Mouse (Mus musculus) forebrain, embryonic 13.5 days (tissue): ENCODE measurements around the gene Gm4792. TPM values are rescaled to one million over a fixed set of nuclear protein-coding genes. Genes with fewer than 3 reads are reported as not detected.
A peak's percentile ranks its signal among the peaks of the same experiment; 100 is the strongest.

Experiments
- ATAC-seq: fragments of 200-750 bp; cut with Nextera tagmentation; 2 replicates; pipeline ENCODE4 v1.8.0; 2017
- H3K27ac ChIP-seq: fragments of 300-500 bp; sonication (generic); 2 replicates; pipeline ENCODE4 v1.5.1; 2015; ENCODE audit warnings: inconsistent platforms, mild to moderate bottlenecking, moderate library complexity
- H3K27me3 ChIP-seq: fragments of 300-500 bp; sonication (generic); 2 replicates; pipeline ENCODE4 v1.6.1; 2015; ENCODE audit warnings: mild to moderate bottlenecking, inconsistent platforms
- H3K36me3 ChIP-seq: fragments of 300-500 bp; sonication (generic); 2 replicates; pipeline ENCODE4 v1.6.1; 2015; ENCODE audit warnings: mild to moderate bottlenecking, inconsistent platforms; ENCODE audit not compliant: poor library complexity, severe bottlenecking
- H3K4me1 ChIP-seq: fragments of 300-500 bp; sonication (generic); 2 replicates; pipeline ENCODE4 v1.6.1; 2015; ENCODE audit warnings: inconsistent platforms
- H3K4me2 ChIP-seq: fragments of 300-500 bp; sonication (generic); 2 replicates; pipeline ENCODE4 v1.6.1; 2015; ENCODE audit warnings: inconsistent platforms, mild to moderate bottlenecking, moderate library complexity
- H3K4me3 ChIP-seq: fragments of 300-500 bp; sonication (generic); 2 replicates; pipeline ENCODE4 v1.5.1; 2015; ENCODE audit warnings: mild to moderate bottlenecking, inconsistent platforms
- H3K9ac ChIP-seq: fragments of 300-500 bp; sonication (generic); 2 replicates; pipeline ENCODE4 v1.6.1; 2015; ENCODE audit warnings: mild to moderate bottlenecking, inconsistent platforms
- H3K9me3 ChIP-seq: fragments of 300-500 bp; sonication (generic); replicated peaks from 2 replicates; pipeline ENCODE4 v1.6.1; 2016; ENCODE audit warnings: inconsistent platforms
- WGBS: fragments of 180-500 bp; shearing (Covaris S2); methylation state at CpG from one replicate; pipeline ENCODE4 v1.1.7; 2015; 5-methylcytosine and 5-hydroxymethylcytosine counted together
- polyA plus RNA-seq: library from polyadenylated mRNA; unstranded; fragments of >200 nt; fragmentation: Nextera tagmentation; extraction: Ambion mirVana; gene quantifications from 2 replicates; pipeline ENCODE4 v1.2.1, GENCODE M21; 2015

Gene Gm4792
- polyA plus RNA-seq, 1 experiment from 2014 or later = 0.22 TPM

DNA sequence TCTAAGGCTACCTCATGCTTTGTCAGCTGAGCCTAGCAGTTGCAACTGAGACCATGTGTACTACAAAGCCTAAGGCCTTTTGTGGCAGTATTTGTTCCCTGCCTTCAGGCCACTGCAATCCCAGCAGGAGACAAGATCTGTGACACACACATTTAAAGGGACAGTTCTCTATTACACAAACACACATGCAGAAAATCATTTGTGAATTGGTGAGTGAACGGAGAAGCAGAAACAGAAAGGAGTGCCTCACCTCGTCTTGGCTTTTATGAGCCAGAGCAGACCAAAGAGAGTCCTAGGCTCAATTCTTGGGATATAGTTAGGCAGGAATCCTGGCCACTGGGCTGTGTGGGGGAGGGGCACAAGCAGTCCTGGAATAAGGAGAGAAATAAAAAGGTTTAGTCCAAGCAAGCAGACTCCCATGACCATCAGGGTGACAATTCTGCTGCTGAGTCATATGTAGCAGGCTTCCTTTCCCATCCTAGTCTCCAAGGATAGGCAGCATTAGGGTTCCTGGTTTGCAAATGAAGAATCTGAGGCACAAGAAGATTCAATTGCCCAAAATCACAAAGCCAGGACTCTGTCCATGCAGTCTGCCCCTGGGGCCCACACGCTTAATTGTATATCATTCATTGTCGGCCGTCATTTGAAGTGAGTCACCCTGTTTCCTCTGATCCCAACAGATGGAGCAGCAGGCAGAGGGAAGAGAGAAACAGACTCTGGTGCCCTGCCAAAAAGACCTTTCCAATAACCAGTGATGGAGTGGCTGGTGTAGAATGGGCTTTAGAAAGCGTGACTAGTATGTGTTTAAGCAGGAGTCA lies 3.4 kb downstream of the Gm4792 start:
- Histone ChIP-seq H3K36me3 (no peaks in the 10 kb centered on the region), H3K27ac (peak overlapping the region; percentile 55), H3K4me3 (no peak overlapping the region), H3K9me3 (no peaks in the 10 kb centered on the region), H3K4me1 (peaks cover 21% of the 10 kb centered on the region), H3K9ac (0 out of 2 replicates have a peak overlapping the region, but pooled peaks have one; percentile 37), H3K27me3 (no peaks in the 10 kb centered on the region), H3K4me2 (no peak overlapping the region)
- 23% methylated on average over 6 of the region's 6 CpGs for WGBS
- ATAC-seq = peak; percentile 75

DNA sequence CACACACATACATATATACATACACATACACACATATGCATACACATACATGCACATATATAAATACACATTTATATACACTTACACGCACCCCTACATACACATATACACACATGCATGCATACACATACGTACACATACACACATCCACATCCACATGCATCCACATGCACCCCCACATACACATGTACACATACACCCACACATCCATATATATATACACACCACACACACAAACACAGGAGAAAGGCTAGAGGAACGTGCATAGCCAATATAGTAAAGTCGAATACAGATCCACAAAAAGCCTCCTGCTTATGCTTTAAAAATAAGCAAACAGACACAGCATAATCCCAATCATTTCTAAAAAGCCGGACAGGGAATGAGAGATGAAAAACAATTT lies 4.1 kb downstream of the Gm4792 start:
- H3K27ac ChIP-seq = peak overlapping the region; percentile 55; the same call in 1 of the 2 replicates

DNA sequence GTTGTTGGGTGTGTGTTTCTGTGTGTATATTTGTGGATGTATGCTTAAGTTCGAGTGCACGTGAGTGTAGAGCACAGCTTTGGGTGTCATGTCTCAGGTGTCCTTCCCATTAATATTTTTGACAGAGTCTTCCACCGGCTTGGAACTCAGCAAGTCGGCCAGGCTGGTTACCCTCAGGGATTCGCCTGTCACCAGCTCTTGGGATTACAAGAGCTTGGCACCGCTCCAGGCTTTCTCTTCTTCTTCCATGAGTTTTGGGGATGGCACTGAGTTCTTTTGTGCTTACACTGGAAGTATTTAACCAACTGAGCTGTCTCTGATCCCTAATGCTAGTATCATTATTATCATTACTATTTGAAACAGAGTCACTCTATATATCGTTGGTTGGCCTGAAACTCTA lies 15.7 kb downstream of the Gm4792 start:
- WGBS = 89% methylated on average over 7 of the region's 7 CpGs
- H3K9me3 ChIP-seq = no peaks in the 10 kb centered on the region

More for the DNA sequence above, 4.1 kb downstream of the Gm4792 start:
- H3K9me3 ChIP-seq = no peaks in the 10 kb centered on the region
- no peaks in the 10 kb centered on the region for H3K27me3 ChIP-seq
- peaks cover 21% of the 10 kb centered on the region for H3K4me1 ChIP-seq
- 76% methylated on average over 5 of the region's 5 CpGs for WGBS
- H3K9ac ChIP-seq = peak overlapping the region; percentile 37; the same call in 1 of the 2 replicates
- no peak overlapping the region for H3K4me3 ChIP-seq
- no peak overlapping the region for H3K4me2 ChIP-seq
- ATAC-seq = 0 out of 2 replicates have a peak, but pooled peaks have one; percentile 43
- H3K36me3 ChIP-seq = no peaks in the 10 kb centered on the region

DNA sequence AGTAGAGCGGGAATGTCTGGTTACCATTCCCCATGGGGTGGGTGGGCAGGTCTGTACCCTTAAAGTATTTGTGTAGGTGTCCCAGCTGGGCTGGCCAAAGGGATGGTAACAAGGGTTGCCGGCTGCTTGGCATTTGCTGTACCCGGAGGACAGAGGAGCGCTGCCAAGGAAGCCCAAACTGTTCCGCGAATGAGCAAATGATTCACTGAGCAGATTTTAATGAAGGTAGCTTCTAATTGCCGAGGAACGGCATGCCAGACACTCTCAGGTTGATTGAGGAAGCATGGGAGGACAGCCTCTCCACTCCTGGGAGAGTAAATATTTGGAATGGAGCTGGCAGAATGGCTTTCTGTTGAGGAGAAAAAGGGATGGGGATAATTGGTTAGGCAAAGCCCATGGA lies 16.3 kb downstream of the Gm4792 start:
- no peaks in the 10 kb centered on the region for H3K9me3 ChIP-seq
- no peak overlapping the region for H3K4me2 ChIP-seq
- ATAC-seq = no peak
- WGBS = 70% methylated on average over 8 of the region's 8 CpGs
- no peaks in the 10 kb centered on the region for H3K27me3 ChIP-seq
- no peak overlapping the region for H3K4me3 ChIP-seq
- no peak overlapping the region for H3K9ac ChIP-seq
- no peak overlapping the region for H3K27ac ChIP-seq
- H3K4me1 ChIP-seq = 0 out of 2 replicates have a peak, but pooled peaks cover 9% of the 10 kb centered on the region
- H3K36me3 ChIP-seq = no peaks in the 10 kb centered on the region

More for the DNA sequence above, 15.7 kb downstream of the Gm4792 start:
- no peak for ATAC-seq
- Histone ChIP-seq H3K4me3 (no peak overlapping the region), H3K27me3 (no peaks in the 10 kb centered on the region), H3K4me2 (no peak overlapping the region), H3K4me1 (0 out of 2 replicates have a peak, but pooled peaks cover 9% of the 10 kb centered on the region), H3K27ac (no peak overlapping the region), H3K36me3 (no peaks in the 10 kb centered on the region), H3K9ac (no peak overlapping the region)

DNA sequence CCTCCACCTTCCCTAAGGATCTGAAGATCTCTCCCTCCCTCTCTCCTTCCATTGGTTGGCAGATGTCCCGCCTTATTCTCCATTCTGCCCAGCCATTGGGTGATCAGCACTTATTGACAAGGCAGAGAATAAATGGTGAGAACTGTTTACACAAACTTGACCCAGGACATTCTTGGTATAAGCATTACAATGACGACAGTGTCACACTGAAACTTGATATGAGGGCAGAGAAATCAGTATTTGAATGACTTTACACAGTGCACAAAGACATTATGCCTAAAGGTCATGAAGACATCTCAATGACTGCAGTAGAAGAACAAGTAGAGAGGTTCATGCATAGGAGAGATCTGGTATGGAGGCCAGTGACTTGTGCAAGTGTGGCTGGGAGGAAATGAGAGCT lies 22.0 kb downstream of the Gm4792 start:
- Histone ChIP-seq H3K4me1 (no peaks in the 10 kb centered on the region), H3K27ac (no peak overlapping the region), H3K4me3 (no peak overlapping the region), H3K9me3 (no peaks in the 10 kb centered on the region), H3K36me3 (no peaks in the 10 kb centered on the region), H3K27me3 (no peaks in the 10 kb centered on the region), H3K4me2 (no peak overlapping the region), H3K9ac (no peak overlapping the region)
- WGBS = 57% methylated on average over 2 of the region's 2 CpGs
- ATAC-seq = no peak

DNA sequence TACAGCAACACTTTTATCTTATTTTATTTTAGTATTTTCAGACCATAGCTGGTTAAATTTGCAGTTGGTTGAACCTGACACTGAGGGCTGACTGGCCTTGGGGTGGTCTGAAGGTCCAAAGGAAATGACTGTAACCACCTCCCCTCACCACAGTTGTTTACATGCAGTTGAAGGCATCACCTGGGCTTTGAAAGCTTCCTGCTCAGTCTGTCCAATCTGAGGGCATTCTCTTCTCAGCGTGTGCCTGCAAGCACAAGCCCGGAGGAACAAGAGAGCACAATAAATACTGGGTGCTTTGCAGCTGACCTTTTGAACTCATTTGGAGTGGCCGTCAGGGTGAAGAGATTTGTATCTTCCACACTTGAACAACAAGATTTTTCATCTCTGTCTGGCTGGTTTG lies 23.2 kb downstream of the Gm4792 start:
- Histone ChIP-seq H3K4me3 (no peak overlapping the region), H3K4me1 (no peaks in the 10 kb centered on the region), H3K27me3 (no peaks in the 10 kb centered on the region), H3K36me3 (no peaks in the 10 kb centered on the region), H3K4me2 (no peak overlapping the region), H3K27ac (no peak overlapping the region), H3K9me3 (no peaks in the 10 kb centered on the region), H3K9ac (no peak overlapping the region)
- 33% methylated on average over 3 of the region's 3 CpGs for WGBS
- no peak for ATAC-seq

DNA sequence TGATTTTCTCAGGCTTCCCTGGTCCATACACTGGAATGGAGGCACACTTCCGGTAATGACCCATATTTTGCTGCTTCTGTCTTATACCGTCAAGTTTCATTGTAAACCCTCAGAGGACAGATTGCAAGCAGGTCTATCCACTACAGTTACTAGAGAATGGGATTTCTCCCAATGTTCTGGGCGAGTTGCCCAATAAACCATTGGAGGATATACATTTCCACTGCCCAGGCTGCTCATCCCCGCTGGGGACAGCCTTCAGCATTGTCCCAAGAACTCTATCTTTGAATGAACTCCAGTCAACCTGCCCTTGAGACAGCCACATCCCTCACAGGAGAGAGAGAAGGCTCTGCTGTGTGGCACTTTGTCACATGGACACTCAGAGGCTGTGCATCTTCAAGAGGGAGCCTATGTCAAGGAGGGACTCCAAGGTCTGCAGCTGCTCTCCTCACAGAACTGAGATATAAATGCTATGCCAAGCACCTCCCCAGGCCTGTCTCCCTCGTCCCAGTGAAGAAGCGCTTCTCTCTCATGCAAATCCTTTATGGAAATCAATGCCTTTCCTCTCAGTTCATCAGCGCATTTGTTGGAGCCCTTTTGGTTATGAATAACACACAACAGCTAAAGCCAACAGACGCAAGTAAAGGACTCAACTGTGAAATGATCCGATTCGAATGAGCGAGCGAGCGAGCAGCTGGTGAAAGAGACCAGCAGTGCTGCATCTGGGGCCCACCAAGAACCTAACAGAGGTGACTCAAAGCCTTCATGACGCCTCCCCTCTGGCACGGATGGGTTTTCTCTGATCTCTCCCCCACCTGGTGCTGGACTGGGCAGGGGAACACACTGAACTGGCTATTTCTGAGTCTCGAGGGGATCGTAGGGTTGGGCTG lies 32.6 kb downstream of the Gm4792 start:
- no peak overlapping the region for H3K4me3 ChIP-seq
- WGBS = 66% methylated on average over 17 of the region's 17 CpGs
- H3K9me3 ChIP-seq = no peaks in the 10 kb centered on the region
- H3K27me3 ChIP-seq = no peaks in the 10 kb centered on the region
- no peak overlapping the region for H3K9ac ChIP-seq
- peak overlapping the region; percentile 19 for H3K27ac ChIP-seq
- no peak overlapping the region for H3K4me2 ChIP-seq
- peaks cover 5% of the 10 kb centered on the region; the same call in 1 of the 2 replicates for H3K4me1 ChIP-seq
- no peaks in the 10 kb centered on the region for H3K36me3 ChIP-seq
- 0 out of 2 replicates have a peak, but pooled peaks have one; percentile 19 for ATAC-seq

DNA sequence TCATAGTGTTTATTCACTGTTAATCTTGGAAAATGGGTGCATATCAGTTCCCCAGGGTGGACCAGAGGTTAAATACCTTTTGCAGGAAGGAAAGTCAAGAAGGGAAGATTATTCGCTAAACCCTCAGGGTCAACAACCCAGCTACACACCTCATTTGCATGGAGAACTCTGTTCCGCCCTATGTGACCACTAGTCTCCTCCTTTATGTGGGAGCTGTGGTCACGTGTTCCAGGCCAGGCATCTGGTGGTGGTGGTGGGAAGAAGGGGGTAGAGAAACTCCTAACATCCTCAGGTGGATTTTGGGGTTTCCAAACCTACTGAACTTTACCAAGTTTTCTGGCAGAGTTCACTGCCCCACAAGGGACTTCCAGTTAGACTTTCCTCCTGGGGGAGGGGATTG lies 35.3 kb downstream of the Gm4792 start:
- H3K36me3 ChIP-seq = no peaks in the 10 kb centered on the region
- no peak for ATAC-seq
- no peaks in the 10 kb centered on the region for H3K27me3 ChIP-seq
- no peaks in the 10 kb centered on the region for H3K9me3 ChIP-seq
- WGBS = 86% methylated on average over 3 of the region's 3 CpGs
- H3K4me1 ChIP-seq = peaks cover 5% of the 10 kb centered on the region; the same call in 1 of the 2 replicates
- H3K4me3 ChIP-seq = no peak overlapping the region
- H3K27ac ChIP-seq = no peak overlapping the region
- no peak overlapping the region for H3K4me2 ChIP-seq
- no peak overlapping the region for H3K9ac ChIP-seq

DNA sequence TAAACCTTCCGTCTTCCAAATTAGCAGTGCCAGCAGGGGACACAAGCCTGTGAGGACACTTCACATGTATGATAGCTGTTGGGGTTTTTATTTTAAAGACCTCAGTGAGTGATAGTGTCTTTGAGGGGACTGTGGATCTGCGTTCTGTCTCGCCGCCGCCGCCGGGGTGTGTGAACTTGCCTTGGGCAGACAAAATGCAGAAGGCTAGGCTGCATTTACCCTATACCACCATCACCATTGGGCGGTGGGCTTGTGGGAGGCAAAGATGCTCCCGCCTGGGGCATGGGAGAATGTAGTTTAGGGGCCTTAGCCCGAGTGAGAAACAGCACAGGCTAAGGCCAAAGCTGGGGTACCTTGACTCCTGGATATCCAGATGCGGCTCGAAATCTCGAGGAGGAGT lies 35.9 kb downstream of the Gm4792 start:
- H3K36me3 ChIP-seq = no peaks in the 10 kb centered on the region
- H3K9me3 ChIP-seq = no peaks in the 10 kb centered on the region
- H3K9ac ChIP-seq = no peak overlapping the region
- 91% methylated on average over 13 of the region's 13 CpGs for WGBS
- H3K27me3 ChIP-seq = no peaks in the 10 kb centered on the region
- H3K4me2 ChIP-seq = no peak overlapping the region
- H3K4me1 ChIP-seq = peaks cover 5% of the 10 kb centered on the region; the same call in 1 of the 2 replicates
- H3K4me3 ChIP-seq = no peak overlapping the region
- H3K27ac ChIP-seq = no peak overlapping the region
- ATAC-seq = no peak

DNA sequence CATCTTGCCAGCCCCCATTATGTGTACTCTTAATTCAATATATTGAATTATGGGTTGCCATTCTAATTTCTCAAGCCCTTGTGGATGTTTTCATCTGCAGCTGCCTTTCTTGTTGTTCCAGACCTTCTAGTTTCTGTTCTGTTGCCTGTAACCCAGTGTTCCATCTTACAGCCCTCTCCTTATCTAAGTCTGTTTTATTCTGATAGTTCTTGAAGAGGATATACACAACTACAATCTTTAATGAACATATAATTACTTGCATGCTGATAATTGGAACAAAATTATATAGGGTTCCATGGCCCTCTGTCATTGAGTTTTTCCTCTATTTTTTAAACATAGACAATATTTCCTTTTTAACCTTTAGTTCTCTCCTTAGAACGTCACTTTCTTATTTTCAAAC lies 38.0 kb downstream of the Gm4792 start:
- H3K9me3 ChIP-seq = no peaks in the 10 kb centered on the region
- no peaks in the 10 kb centered on the region for H3K4me1 ChIP-seq
- H3K9ac ChIP-seq = no peak overlapping the region
- no peaks in the 10 kb centered on the region for H3K36me3 ChIP-seq
- no peak overlapping the region for H3K27ac ChIP-seq
- WGBS = 86% methylated on average over 1 of the region's 1 CpGs
- ATAC-seq = no peak
- H3K4me2 ChIP-seq = no peak overlapping the region
- no peak overlapping the region for H3K4me3 ChIP-seq
- H3K27me3 ChIP-seq = no peaks in the 10 kb centered on the region

DNA sequence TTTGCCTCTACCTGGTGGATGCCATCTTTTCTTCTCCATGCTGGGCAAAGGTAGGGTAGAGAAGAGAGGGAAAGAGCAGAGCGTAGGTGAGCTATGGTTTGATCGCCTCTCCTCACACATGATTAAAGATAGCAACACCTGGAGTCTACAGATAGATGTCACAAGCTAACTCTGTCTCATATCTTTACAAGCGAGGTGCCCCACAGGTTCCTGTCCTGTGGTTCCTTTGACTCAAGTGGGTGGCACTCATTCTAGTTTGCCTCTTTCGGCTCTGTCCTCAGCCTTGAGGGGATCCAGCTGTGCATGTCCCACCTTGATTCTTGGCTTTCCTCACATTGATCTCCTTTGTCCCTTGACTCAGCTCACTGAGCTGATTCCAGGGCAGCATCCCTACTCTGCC lies 42.0 kb downstream of the Gm4792 start:
- 91% methylated on average over 4 of the region's 4 CpGs for WGBS
- Histone ChIP-seq H3K36me3 (no peaks in the 10 kb centered on the region), H3K9me3 (no peaks in the 10 kb centered on the region), H3K4me3 (no peak overlapping the region), H3K27ac (no peak overlapping the region), H3K4me2 (no peak overlapping the region), H3K4me1 (no peaks in the 10 kb centered on the region), H3K27me3 (no peaks in the 10 kb centered on the region), H3K9ac (no peak overlapping the region)
- no peak for ATAC-seq

DNA sequence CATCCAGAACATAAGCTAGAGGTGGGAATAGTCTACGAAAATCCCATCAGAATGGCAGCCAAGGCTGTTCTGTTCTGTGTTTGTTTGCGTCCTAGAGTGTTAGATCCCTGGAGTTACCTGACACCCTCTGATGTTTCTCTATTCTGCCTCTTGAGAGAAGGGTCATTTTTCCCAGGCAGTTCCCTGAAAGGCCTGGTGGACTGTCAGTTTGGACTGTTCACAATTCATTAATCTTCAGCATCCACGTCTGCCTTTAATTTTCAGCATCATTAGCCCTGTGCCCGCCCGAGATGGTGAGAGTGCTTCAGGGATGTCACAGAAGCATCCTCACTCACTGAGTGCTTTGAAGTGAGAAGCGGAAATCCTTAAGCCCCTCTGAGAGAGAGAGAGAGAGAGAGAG lies 42.8 kb downstream of the Gm4792 start:
- Histone ChIP-seq H3K27ac (no peak overlapping the region), H3K27me3 (no peaks in the 10 kb centered on the region), H3K36me3 (no peaks in the 10 kb centered on the region), H3K9ac (no peak overlapping the region), H3K4me1 (no peaks in the 10 kb centered on the region), H3K9me3 (no peaks in the 10 kb centered on the region), H3K4me2 (no peak overlapping the region), H3K4me3 (no peak overlapping the region)
- WGBS = 69% methylated on average over 6 of the region's 6 CpGs
- ATAC-seq = no peak
